Mouse (Mus musculus) layer of hippocampus, adult 2 months (tissue): ENCODE data around the gene Mtfmt. TPM values are rescaled to one million over a fixed set of nuclear protein-coding genes. Genes with fewer than 3 reads are reported as not detected.
A peak's percentile ranks its signal among the peaks of the same experiment; 100 is the strongest.

Experiments used
- DNase-seq, 2 experiments: peaks; one replicate each; pipeline ENCODE4 v3.0.0; 2022; ENCODE audit warnings: low spot score in 2 of 2
- H3K27ac ChIP-seq: fragments of 200-600 bp; 2 replicates; pipeline ENCODE4 v1.8.1; 2022
- H3K4me3 ChIP-seq: fragments of 200-600 bp; 2 replicates; pipeline ENCODE4 v1.8.1; 2022; ENCODE audit warnings: mild to moderate bottlenecking
- CTCF ChIP-seq: fragments of 200-600 bp; conservative IDR thresholded peaks from 2 replicates; pipeline ENCODE4 v1.8.1; 2022; ENCODE audit warnings: antibody characterized with exemption, mild to moderate bottlenecking, moderate library complexity
- total RNA-seq, 2 experiments: library from RNA; stranded (reverse); gene quantifications; 2 replicates each; pipeline ENCODE4 v1.2.3; 2021

Mtfmt gene
- total RNA-seq, 2 experiments from 2014 or later = 18.5 to 20.3 TPM

DNA sequence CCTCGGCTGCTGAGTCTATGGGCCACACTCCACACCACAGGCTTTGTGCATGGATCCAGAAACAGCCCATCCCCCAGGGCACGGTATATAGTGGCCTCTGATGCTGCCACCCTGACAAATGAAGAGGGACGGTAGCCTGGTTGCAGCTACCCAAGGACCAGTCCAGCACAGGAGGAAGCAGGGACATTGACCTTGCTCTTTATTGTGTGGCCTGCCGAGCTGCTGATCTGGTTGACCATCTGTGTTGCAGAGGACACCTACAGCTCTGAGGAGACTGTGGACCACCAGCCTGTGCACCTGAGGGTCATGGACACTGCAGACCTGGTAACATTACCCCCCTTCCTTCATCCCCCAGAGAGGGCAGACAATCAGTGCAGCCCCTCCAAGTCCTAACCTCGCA lies 28.3 kb upstream of the Mtfmt start:
- H3K4me3 ChIP-seq = no peak overlapping the region
- no peak for TF ChIP-seq CTCF
- DNase-seq = no peak
- H3K27ac ChIP-seq = no peak overlapping the region

DNA sequence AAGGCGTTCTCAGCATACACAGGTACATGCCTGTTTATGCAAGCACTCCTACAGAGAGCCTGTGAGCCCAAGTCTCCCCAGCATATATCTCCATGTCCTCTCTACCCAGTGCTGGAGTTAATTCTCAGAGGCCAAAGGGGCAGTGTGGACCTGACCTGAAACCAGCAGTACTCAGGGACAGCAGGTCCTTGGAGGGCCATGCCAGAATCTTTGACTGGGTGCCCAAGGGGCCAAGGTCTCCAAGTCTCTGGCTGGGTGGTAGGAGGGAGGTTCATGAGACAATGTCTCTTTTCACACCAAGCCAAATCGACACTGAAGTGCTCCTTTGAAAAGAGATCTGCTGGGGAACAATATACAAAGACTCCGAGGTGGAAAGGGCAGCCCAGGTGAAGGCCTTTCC lies 27.7 kb upstream of the Mtfmt start:
- DNase-seq = no peak
- Histone ChIP-seq H3K27ac (no peak overlapping the region), H3K4me3 (no peak overlapping the region)
- TF ChIP-seq CTCF = no peak

DNA sequence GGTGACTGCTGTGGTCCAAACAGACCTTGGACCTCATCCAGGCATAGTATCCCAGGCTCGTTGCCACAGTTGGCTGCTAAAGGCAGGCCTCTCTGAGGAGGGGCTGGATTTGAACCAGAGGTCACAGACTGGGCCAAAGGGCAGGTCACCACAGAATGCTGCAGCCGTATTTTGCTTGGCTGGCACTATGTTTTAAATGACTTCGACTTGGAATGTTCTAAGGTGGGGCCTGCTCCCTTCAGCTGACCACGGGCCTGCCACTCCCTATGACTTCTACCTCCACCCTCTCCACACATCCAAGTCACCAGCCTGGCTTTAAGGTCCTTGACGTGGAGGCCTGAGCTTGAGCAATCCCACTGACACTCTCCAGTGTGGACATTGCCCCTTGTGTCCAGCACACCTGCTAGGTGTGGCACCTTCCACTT lies 26.7 kb upstream of the Mtfmt start:
- TF ChIP-seq CTCF = no peak
- no peak for DNase-seq
- Histone ChIP-seq H3K4me3 (no peak overlapping the region), H3K27ac (no peak overlapping the region)

DNA sequence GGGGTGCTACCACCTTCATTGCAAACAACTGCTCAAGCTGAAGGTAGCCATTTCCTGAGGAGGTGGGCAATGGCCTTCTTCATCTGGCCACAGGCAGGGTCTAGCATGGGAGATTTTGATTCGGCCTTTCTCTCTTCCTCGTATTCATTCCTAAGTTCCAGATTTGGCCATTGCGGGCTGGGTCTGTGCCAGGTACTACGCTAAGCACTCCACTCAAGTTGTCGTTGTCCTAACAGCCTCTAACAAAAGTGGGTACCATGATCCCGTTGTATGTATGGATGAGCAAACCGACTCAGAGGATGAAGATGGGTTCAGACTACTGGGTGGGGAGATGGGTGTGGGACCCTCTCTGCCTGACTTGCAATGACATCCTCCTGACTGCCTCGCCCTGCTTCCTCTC lies 25.2 kb upstream of the Mtfmt start:
- TF ChIP-seq CTCF = no peak
- DNase-seq = no peak

DNA sequence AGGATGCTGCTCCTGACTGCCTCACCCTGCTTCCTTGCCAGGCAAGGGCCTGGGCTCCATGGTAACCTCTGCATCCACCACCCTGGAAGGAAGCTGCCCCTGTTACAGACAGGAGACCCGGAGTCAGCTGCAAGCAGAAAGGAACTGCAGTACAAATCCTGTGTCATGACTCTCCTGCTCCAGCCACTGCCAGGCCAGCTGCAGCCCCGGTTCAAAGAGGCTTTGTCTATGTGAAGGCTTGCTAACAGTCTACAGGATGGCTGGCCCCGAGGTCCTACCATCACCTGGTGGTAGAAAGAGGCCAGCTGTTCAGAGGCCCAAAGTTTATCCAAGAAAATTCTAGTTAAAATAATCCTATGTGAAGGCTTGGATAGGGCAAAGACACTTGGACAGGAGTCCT lies 24.3 kb upstream of the Mtfmt start:
- H3K27ac ChIP-seq = peak overlapping the region; percentile 58
- no peak for DNase-seq
- H3K4me3 ChIP-seq = no peak overlapping the region
- TF ChIP-seq CTCF = 0 out of 2 replicates have a peak, but pooled peaks have one; percentile 4

More for the DNA sequence above, 25.2 kb upstream of the Mtfmt start:
- H3K27ac ChIP-seq = peak overlapping the region; percentile 58; the same call in 1 of the 2 replicates
- H3K4me3 ChIP-seq = no peak overlapping the region

DNA sequence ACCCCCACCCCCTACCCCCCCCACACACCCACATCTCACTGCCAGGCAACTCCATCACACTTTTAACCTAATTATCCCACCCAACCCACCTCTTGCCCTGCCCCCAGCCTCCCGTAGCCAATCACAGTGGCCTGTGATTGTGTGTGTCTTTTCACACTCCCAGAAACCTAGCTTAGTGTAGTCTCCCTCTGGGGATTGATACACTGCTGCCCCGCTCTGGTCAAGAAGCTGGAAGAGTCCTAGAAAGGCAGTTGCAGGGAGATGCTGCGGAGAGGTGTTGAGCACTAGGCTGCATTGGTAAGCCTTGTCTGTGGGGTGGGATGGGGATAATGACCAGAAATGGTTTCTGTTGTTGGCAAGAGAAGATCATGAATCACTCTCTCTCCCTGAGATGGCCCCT lies 17.8 kb upstream of the Mtfmt start:
- H3K27ac ChIP-seq = no peak overlapping the region
- DNase-seq = no peak
- TF ChIP-seq CTCF = peak; percentile 34
- no peak overlapping the region for H3K4me3 ChIP-seq

DNA sequence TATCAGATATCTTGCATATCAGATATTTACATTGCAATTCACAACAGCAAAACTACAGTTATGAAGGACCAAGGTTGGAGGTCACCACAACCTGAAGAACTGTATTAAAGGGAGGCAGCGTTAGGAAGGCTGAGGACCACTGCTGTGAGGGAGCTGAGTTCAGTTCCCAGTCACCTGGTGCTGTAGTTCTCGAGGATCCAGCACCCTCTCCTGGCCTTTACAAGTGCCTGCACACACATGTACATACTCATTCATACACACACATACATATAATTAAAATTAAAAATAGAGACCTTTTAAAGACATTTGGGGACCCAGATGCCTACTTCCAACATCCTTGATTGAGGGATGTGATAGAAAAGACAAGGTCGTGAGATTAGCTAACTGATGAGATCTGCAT lies 15.9 kb upstream of the Mtfmt start:
- H3K4me3 ChIP-seq = no peak overlapping the region
- no peak overlapping the region for H3K27ac ChIP-seq
- no peak for DNase-seq
- TF ChIP-seq CTCF = peak; percentile 44

DNA sequence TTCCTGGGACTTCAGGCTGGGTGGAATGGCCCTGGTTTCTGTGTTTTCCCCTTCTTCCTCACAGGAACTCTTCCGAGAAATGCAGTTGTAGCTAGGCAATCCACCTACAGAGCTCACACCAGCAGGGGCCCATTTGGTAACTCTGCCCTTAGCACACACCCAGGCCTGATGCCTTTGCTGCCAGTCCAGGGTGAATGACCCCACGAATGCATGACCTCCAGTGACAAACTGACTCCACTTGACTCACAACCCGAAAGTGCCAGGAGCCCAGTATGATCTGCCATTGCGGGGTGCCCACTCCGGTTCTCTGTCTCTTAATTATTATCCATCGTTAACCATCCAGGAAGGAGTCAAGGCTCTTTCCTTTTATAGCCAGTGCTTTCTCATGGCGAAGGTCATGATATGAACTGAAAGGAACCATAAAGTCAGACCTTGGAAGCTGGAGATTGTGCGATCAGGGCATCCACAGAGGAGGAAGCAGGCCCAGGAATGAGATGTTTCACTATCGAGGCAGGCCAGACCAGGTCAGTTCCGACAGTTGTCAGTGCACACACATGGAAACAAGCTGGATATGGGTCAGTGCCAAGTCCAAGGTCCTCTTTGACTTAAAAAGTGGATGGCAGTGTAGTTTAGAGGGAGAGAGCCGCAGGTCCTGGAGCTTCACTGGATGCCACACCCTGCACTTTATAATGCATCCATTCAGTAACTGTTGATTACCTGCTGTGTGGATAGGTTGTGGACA lies 12.7 kb upstream of the Mtfmt start, which contains the start of gene Slc51b:
Gene Slc51b, minus strand, starts transcription at position 196 of the 742 bp plus-strand sequence.
- no peak for DNase-seq
- no peak within 1 kb of the TSS for H3K4me3 ChIP-seq

DNA sequence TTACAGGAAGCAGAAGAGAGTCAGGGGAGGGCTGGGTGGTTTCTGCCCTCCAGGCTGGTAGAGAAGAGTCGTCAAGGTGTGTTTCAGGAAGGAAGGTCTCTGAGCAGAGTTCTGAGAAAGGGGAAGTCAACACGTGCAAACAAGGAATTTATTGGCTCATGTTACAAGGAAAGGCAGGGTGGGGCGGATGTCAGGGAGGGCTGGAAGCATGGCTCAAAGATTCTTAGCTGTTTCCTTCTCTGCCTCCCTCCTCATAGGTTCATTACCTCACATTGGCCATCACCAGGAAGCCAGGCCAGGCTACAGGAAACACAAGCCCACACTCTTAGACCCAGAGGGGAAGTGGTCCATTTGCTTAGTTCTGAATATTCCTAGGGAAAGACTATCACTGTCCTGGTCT lies 11.2 kb upstream of the Mtfmt start:
- TF ChIP-seq CTCF = no peak
- DNase-seq = no peak

More for the DNA sequence above, 12.7 kb upstream of the Mtfmt start, which contains the start of gene Slc51b:
- H3K27ac ChIP-seq = no peak within 1 kb of the TSS
- TF ChIP-seq CTCF = no peak

DNA sequence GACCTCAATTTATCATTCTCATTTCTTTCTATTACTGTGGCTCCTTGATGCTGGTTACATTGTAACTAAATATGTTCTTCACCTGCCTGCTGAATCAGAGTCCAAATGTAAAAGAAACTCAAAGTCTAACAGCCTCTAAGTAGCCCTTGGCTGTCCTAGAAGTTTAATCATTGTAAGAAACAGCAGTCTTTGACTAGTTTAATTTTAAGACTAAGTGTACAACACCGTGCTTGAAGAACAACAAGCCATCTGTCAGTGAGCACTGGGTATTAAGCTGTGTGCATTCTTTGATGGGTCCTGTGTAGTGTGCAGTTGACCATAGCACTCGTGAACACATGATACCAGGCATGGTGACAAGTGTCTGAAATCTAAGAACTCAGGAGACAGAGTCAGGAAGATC lies 8.1 kb upstream of the Mtfmt start:
- Histone ChIP-seq H3K27ac (no peak overlapping the region), H3K4me3 (no peak overlapping the region)
- no peak for DNase-seq
- no peak for TF ChIP-seq CTCF

More for the DNA sequence above, 11.2 kb upstream of the Mtfmt start:
- Histone ChIP-seq H3K4me3 (no peak overlapping the region), H3K27ac (no peak overlapping the region)

DNA sequence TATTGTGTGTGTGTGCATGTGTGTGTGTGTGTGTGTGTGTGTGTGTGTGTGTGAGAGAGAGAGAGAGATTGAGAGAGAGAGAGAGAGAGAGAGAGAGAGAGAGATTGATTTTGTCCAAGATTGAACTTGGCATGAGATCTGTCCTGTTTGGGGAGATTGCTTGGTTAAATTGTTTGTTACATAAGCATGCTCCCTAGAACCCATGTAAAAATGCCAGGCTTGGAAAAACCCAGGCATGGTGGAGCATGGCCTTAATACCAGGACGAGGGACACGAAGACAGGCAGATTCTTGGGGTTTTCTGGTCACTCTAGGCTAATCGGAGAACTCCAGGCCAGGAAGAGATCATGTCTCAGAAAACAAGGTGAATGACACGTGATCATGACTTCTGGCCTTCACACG lies 7.6 kb upstream of the Mtfmt start:
- no peak overlapping the region for H3K27ac ChIP-seq
- TF ChIP-seq CTCF = no peak

DNA sequence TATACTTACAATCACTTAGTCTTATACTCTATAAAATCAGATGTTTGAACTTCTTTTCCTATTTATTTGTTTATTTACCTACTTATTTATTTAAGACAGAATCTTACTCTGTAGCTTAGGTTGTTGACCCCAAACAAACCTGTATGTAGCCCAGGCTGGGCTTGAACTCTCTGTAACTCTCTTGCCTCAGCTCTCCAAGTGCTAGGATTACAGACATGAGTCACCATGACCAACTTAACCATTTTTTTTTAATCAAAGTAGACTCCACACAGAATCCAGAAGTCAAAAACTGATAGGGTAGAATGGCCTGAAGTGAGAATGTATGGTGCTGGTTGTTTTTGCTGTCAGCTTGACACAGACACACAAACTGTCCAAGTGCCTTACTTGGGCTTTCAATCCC lies 5.2 kb upstream of the Mtfmt start:
- DNase-seq = no peak
- H3K4me3 ChIP-seq = no peak overlapping the region
- no peak for TF ChIP-seq CTCF
- H3K27ac ChIP-seq = no peak overlapping the region

More for the DNA sequence above, 7.6 kb upstream of the Mtfmt start:
- no peak overlapping the region for H3K4me3 ChIP-seq
- DNase-seq = no peak

DNA sequence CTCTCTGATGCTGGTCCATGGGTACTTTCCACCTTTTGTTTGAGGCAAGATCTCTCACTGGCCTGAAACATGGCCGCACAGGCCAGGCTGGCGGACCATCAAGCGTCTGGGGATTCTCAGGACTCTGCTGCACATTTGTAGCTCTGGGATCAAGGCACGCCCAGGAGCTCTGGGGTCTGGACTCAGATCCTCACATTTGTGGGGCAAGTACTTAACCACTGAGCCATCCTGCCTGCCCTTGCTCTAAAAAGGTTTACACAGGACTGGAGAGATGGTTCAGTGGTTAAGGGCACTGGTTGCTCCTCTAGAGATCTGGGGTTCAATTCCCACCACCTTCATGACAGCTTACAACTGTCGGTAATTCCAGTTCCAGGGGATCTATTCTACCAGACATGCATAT lies 4.7 kb upstream of the Mtfmt start:
- no peak for DNase-seq
- Histone ChIP-seq H3K27ac (no peak overlapping the region), H3K4me3 (no peak overlapping the region)
- TF ChIP-seq CTCF = no peak

DNA sequence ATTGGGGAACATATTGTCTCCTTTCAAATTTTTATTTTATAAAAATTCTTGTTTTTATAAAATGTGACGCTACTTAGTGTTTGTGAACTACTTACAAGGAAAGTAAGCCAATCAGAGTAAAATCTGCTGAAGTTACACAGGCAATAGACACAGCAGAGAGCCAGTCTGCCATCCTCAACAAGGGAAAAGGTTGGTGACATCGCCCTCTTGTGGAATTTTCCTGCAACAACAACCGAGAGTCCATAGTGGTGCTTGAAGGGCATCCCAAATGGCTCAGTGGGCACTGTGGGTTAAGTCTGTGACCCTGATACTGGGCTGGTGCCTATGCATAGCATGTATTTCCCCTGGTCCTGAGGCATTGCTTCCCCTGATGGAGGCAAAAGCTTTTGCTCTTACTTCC lies 3.3 kb upstream of the Mtfmt start:
- H3K4me3 ChIP-seq = no peak overlapping the region
- H3K27ac ChIP-seq = no peak overlapping the region
- peak; percentile 90 to 95 for DNase-seq
- TF ChIP-seq CTCF = peak; percentile 97
